Mouse (Mus musculus): ENCODE data around the gene Nt5c2.

- TF ChIP-seq CTCF (IDR thresholded peaks at IDR 0.05) (no peak), EP300 (IDR thresholded peaks at IDR 0.05) (no peak)
These were observed 35.5 kb upstream of the Nt5c2 start, which contains the start of gene Pcgf6 for GRCm38 (mm10) chr19:47050271-47051032.

All from lung, postnatal 0 days (tissue).